Mouse (Mus musculus) liver, postnatal 0 days (tissue): Measurements from ENCODE around the gene Hpn. TPM values are rescaled to one million over a fixed set of nuclear protein-coding genes. Genes with fewer than 3 reads are reported as not detected.

Experiments
- ATAC-seq: fragments of 200-750 bp; cut with Nextera tagmentation; 2 replicates; pipeline ENCODE4 v1.8.0; 2017; ENCODE audit warnings: mild to moderate bottlenecking, moderate library complexity
- DNase-seq: peaks from one replicate; pipeline ENCODE4 v3.0.0-alpha.2; 2016
- H3K27ac ChIP-seq: fragments of 300-500 bp; sonication (generic); 2 replicates; pipeline ENCODE4 v1.5.1; 2014; ENCODE audit warnings: antibody characterized with exemption, moderate library complexity, mild to moderate bottlenecking, low read depth
- H3K27me3 ChIP-seq: fragments of 300-500 bp; sonication (generic); 2 replicates; pipeline ENCODE4 v1.6.1; 2014; ENCODE audit warnings: low read length, control low read depth, mixed read lengths; ENCODE audit not compliant: insufficient read depth
- H3K36me3 ChIP-seq: fragments of 300-500 bp; sonication (generic); replicated peaks from 2 replicates; pipeline ENCODE4 v1.6.1; 2014; ENCODE audit warnings: mild to moderate bottlenecking, control low read depth, low read length, moderate library complexity, mixed read lengths; ENCODE audit not compliant: insufficient read depth
- H3K4me1 ChIP-seq: fragments of 300-500 bp; sonication (generic); 2 replicates; pipeline ENCODE4 v1.6.1; 2014; ENCODE audit warnings: antibody characterized with exemption, mild to moderate bottlenecking, control low read depth; ENCODE audit not compliant: insufficient read depth
- H3K4me2 ChIP-seq: fragments of 300-500 bp; sonication (generic); 2 replicates; pipeline ENCODE4 v1.6.1; 2014; ENCODE audit warnings: low read depth, mild to moderate bottlenecking, low read length, moderate library complexity, mixed read lengths
- H3K4me3 ChIP-seq: fragments of 300-500 bp; sonication (generic); 2 replicates; pipeline ENCODE4 v1.5.1; 2014; ENCODE audit warnings: low read depth, low read length
- H3K9ac ChIP-seq: fragments of 300-500 bp; sonication (generic); replicated peaks from 2 replicates; pipeline ENCODE4 v1.6.1; 2014; ENCODE audit warnings: mild to moderate bottlenecking, moderate library complexity
- H3K9me3 ChIP-seq: fragments of 300-500 bp; sonication (generic); 2 replicates; pipeline ENCODE4 v1.6.1; 2016; ENCODE audit warnings: mild to moderate bottlenecking, control low read depth, low read length, mixed read lengths
- CTCF ChIP-seq: sonication (generic); IDR thresholded peaks from 2 replicates; pipeline ENCODE4 v1.5.1; 2016; ENCODE audit warnings: antibody characterized with exemption, low read depth
- EP300 ChIP-seq: IDR thresholded peaks from 2 replicates; pipeline ENCODE4 v1.6.1; 2016; ENCODE audit warnings: antibody characterized with exemption, low read depth, mild to moderate bottlenecking
- WGBS: fragments of 180-500 bp; shearing (Covaris S2); extraction: QIAGEN DNeasy Blood & Tissue Kit; methylation state at CpG from one replicate; pipeline ENCODE4 v1.1.7; 2014; ENCODE audit not compliant: insufficient replicate concordance; 5-methylcytosine and 5-hydroxymethylcytosine counted together
- polyA plus RNA-seq: library from polyadenylated mRNA; unstranded; fragments of >200 nt; fragmentation: Nextera tagmentation; extraction: Ambion mirVana; gene quantifications from 2 replicates; pipeline ENCODE4 v1.2.1, GENCODE M21; 2015

Hpn gene
- polyA plus RNA-seq, 1 experiment from 2014 or later, result 250 TPM

DNA sequence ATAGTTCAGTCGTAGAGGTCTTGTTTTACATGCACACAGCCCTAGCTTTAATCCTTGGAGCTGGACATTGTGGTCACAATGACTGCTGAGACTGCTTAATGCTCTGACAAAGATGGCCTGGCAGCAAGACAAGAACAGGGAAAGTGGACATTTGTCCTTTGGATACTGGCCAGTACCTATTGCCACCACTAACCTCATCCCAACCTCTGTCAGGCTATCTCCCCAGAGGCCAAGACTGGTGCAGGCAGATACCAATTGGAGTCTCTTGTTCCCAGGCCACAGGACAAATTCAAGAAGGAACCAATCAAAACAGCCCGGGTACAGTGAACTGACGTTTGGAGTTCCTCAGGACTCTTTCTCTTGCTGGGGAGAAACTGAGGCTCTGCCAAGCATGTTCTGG lies 26.9 kb downstream of the Hpn start:
- peaks cover 17% of the 10 kb centered on the region for H3K4me1 ChIP-seq
- no peaks in the 10 kb centered on the region for H3K36me3 ChIP-seq
- 59% methylated on average over 3 of the region's 3 CpGs for WGBS
- DNase-seq, result no peak
- no peak overlapping the region for H3K9ac ChIP-seq
- H3K27ac ChIP-seq, result no peak overlapping the region
- H3K4me3 ChIP-seq, result no peak overlapping the region
- ATAC-seq, result no peak
- H3K4me2 ChIP-seq, result no peak overlapping the region
- H3K9me3 ChIP-seq, result 0 out of 2 replicates have a peak, but pooled peaks cover 2% of the 10 kb centered on the region
- H3K27me3 ChIP-seq, result no peaks in the 10 kb centered on the region
- TF ChIP-seq CTCF, result no peak
- TF ChIP-seq EP300, result no peak

DNA sequence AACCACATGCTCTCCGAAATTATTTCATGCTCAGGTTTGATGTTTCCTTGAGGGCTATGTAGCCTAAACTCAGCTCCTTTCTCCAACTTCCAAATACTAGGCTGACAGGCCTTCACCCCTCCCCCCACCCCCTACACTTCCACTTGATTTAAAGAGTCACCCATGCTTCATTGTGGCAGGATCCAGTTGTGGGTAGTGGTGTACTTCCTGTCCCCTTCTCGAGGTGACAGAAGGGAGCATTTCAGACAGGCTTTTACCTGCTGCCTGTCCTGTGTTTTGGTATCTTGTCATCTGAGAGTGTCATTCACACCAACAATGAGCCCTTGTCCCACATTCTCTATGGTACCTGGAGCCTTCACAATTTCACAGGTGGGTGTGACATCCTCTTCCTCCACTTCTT lies 27.8 kb downstream of the Hpn start:
- Histone ChIP-seq H3K4me3 (no peak overlapping the region), H3K9ac (no peak overlapping the region), H3K36me3 (no peaks in the 10 kb centered on the region), H3K9me3 (0 out of 2 replicates have a peak, but pooled peaks cover 2% of the 10 kb centered on the region), H3K4me2 (no peak overlapping the region), H3K27ac (0 out of 2 replicates have a peak overlapping the region, but pooled peaks have one; percentile 13), H3K27me3 (no peaks in the 10 kb centered on the region), H3K4me1 (peaks cover 23% of the 10 kb centered on the region)
- no peak for TF ChIP-seq CTCF
- TF ChIP-seq EP300, result no peak
- WGBS, result 24% methylated on average over 2 of the region's 2 CpGs
- no peak for ATAC-seq
- no peak for DNase-seq

DNA sequence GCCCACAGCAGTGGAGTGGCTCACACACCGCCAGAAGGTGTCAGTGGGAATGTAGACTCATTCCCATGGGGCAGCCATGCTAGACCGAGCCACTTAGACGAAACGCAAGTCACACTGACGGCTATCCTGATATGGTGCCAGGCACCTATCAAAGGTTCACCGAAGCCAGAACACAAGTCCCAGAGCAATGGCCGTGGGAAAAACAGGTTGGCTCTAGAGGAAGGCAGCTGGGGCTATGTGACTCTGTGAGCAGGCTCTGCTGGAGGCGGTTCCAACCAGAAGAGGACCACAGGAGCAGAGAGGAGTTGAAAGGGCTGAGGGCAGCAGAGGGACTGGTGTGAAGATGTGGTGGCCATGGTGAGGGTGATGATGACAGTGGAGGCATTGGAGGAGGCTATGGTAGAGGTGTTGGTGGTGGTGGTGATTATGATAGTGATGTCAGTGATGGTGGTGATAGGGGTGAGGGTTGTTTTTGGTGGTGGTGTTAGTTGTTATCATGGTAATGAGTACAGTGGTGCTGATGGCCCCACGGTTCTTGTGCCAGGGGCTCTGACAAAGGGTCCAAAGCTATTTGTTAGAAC lies 28.8 kb downstream of the Hpn start:
- H3K4me1 ChIP-seq, result peaks cover 23% of the 10 kb centered on the region
- H3K9ac ChIP-seq, result no peak overlapping the region
- no peaks in the 10 kb centered on the region for H3K27me3 ChIP-seq
- H3K4me3 ChIP-seq, result no peak overlapping the region
- no peaks in the 10 kb centered on the region for H3K36me3 ChIP-seq
- DNase-seq, result no peak
- 75% methylated on average over 9 of the region's 9 CpGs for WGBS
- no peak overlapping the region for H3K27ac ChIP-seq
- H3K9me3 ChIP-seq, result 0 out of 2 replicates have a peak, but pooled peaks cover 2% of the 10 kb centered on the region
- ATAC-seq, result no peak
- no peak overlapping the region for H3K4me2 ChIP-seq
- no peak for TF ChIP-seq EP300
- no peak for TF ChIP-seq CTCF

DNA sequence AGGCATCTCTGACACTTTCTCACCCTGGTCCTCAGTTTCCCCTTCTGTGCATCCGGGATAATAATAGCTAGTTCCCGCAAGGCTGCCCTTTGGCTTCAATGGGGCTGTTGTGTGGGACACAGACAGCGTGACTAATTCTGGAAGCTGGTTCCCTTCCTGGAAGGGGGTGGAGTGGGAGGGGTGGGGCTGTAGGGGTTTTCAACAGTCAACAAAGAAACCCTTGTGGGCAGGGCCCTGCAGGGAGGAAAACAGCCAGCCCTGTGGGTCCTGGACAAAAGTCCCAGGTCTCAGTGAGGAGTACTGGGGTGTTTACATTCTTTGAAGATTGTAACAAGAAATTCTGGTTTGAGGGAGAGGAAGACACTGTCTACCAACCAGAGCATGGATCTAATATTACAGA lies 29.9 kb downstream of the Hpn start:
- Histone ChIP-seq H3K4me2 (no peak overlapping the region), H3K27me3 (no peaks in the 10 kb centered on the region), H3K9me3 (0 out of 2 replicates have a peak, but pooled peaks cover 2% of the 10 kb centered on the region), H3K4me3 (no peak overlapping the region), H3K4me1 (peaks cover 23% of the 10 kb centered on the region), H3K27ac (peak overlapping the region; percentile 26), H3K9ac (no peak overlapping the region), H3K36me3 (no peaks in the 10 kb centered on the region)
- 61% methylated on average over 3 of the region's 3 CpGs for WGBS
- peak; percentile 35; the same call in 1 of the 2 replicates for ATAC-seq
- DNase-seq, result no peak
- TF ChIP-seq EP300 (no peak), CTCF (no peak)

DNA sequence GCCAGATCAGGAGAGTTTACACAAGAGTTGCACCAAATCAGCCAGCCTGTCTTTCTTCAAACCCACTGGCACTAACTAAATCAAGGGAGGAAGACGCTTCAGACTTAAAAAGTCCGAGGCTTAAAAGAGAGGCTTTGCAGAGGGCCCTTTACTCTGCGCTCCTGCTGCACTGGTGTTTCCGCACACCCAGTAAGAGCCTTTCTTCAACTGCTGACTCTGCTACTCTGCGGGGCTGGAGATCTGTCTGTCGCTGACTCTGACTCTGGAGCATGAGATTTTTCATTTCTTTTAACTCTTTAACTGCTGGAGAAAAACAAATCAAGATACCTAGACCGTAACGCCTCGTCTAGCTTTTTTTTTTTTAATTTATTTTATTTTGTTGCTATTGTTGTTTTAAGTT lies 30.9 kb downstream of the Hpn start:
- no peak overlapping the region for H3K9ac ChIP-seq
- no peak for TF ChIP-seq EP300
- no peak for TF ChIP-seq CTCF
- H3K36me3 ChIP-seq, result no peaks in the 10 kb centered on the region
- ATAC-seq (no peak), DNase-seq (no peak)
- no peak overlapping the region for H3K4me3 ChIP-seq
- no peaks in the 10 kb centered on the region for H3K27me3 ChIP-seq
- no peak overlapping the region for H3K4me2 ChIP-seq
- WGBS, result 51% methylated on average over 9 of the region's 9 CpGs
- H3K4me1 ChIP-seq, result peaks cover 23% of the 10 kb centered on the region
- H3K27ac ChIP-seq, result peak overlapping the region; percentile 53
- H3K9me3 ChIP-seq, result no peaks in the 10 kb centered on the region

DNA sequence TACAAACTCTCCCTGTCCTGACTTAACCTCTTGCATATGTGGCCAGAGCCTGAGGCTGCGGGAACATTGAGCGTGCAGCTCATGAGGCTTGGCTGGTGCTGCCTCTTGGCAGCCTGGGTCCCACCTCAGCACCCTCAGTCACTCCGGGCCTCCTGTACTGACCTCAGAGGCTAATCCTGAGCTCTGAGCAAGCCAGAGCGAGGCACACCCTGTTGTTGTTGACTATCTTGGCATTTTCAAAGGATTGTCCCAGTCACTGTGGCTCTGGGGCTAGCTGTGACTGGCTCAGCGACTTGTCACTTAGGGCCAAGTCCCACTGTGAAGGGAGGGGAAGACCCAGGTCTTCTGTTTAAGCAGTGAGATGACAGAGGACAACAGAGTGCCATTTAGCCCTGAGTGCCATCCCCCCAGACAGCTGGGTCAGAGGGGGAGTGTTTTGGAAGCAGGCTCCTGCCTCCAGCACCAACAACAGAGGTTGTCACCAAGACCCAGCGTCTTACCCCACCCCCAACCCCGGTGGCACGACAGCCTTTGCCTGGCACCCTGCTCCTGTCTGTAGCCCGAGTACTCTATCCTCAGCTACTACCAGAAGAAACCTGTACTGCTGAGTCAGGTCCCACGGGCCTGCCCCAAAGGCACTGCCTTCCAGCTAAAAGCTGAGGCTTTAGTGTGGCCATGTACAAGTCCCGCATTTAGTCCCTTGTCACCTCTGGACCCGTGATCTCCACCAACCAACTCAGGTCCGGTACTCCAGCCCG lies 32.1 kb downstream of the Hpn start:
- H3K9me3 ChIP-seq, result no peaks in the 10 kb centered on the region
- no peak for DNase-seq
- peaks cover 17% of the 10 kb centered on the region for H3K4me1 ChIP-seq
- H3K4me2 ChIP-seq, result no peak overlapping the region
- H3K27ac ChIP-seq, result peak overlapping the region; percentile 53; the same call in 1 of the 2 replicates
- 70% methylated on average over 14 of the region's 14 CpGs for WGBS
- peak; percentile 50; the same call in 1 of the 2 replicates for ATAC-seq
- H3K36me3 ChIP-seq, result no peaks in the 10 kb centered on the region
- no peaks in the 10 kb centered on the region for H3K27me3 ChIP-seq
- TF ChIP-seq EP300 (no peak), CTCF (no peak)
- H3K4me3 ChIP-seq, result no peak overlapping the region
- no peak overlapping the region for H3K9ac ChIP-seq
